In the genomic region with DNA sequence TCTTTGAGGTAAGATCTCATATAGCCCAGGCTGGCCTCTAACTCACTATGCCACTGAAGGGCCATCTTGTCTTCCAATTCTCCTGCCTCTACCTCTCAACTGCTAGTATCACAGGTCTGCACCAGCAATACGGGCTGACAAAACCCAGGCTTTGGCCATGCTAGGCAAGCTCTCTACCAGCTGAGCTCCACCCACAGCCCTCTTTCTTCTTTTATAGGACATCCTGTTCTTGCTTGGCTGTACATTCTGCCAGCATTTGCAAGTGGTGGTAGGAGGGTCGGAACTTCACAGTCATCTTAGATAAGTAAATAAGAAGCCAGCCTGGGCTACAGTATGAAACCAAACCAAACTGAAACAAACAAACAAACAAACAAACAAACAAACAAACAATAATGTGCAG, we compare ENCODE assay signal across 15 mouse cellular contexts.
"Had no signal": no experiment of that assay in that cellular context is flagged by ENCODE, and none has a peak within 500 bp of the region (broad histone marks: within the 10 kb centered on the region; RNA-seq: fewer than 3 reads in every experiment).

No protein-coding gene starts in this region.

- H3K9me3 ChIP-seq: intestine, embryonic 15.5 days; kidney, embryonic 15.5 days; limb, embryonic 12.5 days; liver, embryonic 13.5 days; megakaryocyte, embryonic 14.5 days; midbrain, embryonic 15.5 days; neural tube, embryonic 13.5 days; stomach, embryonic 15.5 days had no signal

- H3K4me3 ChIP-seq: intestine, embryonic 15.5 days; kidney, embryonic 15.5 days; limb, embryonic 12.5 days; liver, embryonic 13.5 days; megakaryocyte, embryonic 14.5 days; midbrain, embryonic 15.5 days; neural tube, embryonic 13.5 days; stomach, embryonic 15.5 days had no signal

- H3K27me3 ChIP-seq: intestine, embryonic 15.5 days; kidney, embryonic 15.5 days; limb, embryonic 12.5 days; midbrain, embryonic 15.5 days; neural tube, embryonic 13.5 days; stomach, embryonic 15.5 days had no signal

- H3K27ac ChIP-seq: intestine, embryonic 15.5 days; kidney, embryonic 15.5 days; limb, embryonic 12.5 days; liver, embryonic 13.5 days; macrophage; midbrain, embryonic 15.5 days; neural tube, embryonic 13.5 days; stomach, embryonic 15.5 days had no signal

- DNase-seq: kidney, adult 18-20 months; kidney, postnatal 14 days; liver; liver, embryonic 13.5 days; liver, postnatal 0 days; retina, postnatal 1 day had no signal

- H3K36me3 ChIP-seq: intestine, embryonic 15.5 days; kidney, embryonic 15.5 days; limb, embryonic 12.5 days; liver, embryonic 13.5 days; midbrain, embryonic 15.5 days; neural tube, embryonic 13.5 days; stomach, embryonic 15.5 days had no signal

- ATAC-seq: liver, postnatal 0 days; midbrain, embryonic 15.5 days had no signal

- H3K9ac ChIP-seq: intestine, embryonic 15.5 days; kidney, embryonic 15.5 days; limb, embryonic 12.5 days; liver, embryonic 13.5 days; liver, postnatal 0 days; midbrain, embryonic 15.5 days; neural tube, embryonic 13.5 days; stomach, embryonic 15.5 days had no signal

- H3K4me1 ChIP-seq: intestine, embryonic 15.5 days; stomach, embryonic 15.5 days had no signal

- H3K4me2 ChIP-seq: intestine, embryonic 15.5 days; kidney, embryonic 15.5 days; limb, embryonic 12.5 days; liver, embryonic 13.5 days; midbrain, embryonic 11.5 days; midbrain, embryonic 15.5 days; neural tube, embryonic 13.5 days; stomach, embryonic 15.5 days had no signal
